Mouse (Mus musculus): ENCODE results near the gene Arhgap23.

Gene Arhgap23

DNA sequence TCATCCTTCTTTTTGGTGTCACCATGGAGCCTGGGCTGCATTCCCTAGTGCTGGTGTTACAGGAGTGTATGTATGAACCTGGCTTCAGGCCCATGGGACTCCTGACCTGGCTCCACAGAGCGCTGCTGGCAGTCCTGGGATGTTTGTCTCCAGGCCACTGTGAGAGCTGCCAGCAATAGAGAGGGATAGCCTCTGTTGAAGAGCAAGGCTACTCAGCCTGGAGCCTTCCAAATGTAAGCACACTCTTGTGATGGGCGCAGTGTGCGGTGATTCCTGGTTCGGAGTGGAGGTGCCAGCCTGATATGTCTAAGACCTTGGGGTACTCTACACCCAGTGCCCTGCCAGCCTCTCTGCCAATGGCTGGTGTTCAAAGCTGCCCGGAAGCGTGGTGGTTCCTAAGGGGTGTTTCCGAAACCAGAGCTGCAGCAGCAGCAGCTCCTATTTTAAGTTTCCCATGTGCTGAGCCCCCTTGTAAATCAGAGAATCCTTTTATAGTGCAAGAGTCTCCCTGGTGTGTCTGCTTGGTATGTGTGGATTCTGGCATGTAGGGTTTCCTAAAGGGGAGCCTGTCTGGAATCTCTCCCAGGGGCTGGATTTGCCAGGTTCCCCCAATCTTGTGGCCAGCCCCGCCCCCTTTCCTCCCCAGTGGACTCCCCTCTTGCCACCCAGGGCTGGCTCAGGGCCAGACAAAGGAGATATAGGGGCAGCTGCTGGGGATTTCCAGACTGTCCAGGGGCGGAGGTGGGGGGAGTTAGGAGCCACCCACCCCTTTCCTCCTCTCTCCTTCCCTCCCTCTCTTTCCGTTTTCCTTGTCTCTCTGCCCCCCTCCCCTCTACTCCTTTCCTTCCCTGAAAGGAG lies 9.0 kb upstream of the Arhgap23 start:
- DNase-seq (ENCODE audit: low spot score), result peak; percentile 73

DNA sequence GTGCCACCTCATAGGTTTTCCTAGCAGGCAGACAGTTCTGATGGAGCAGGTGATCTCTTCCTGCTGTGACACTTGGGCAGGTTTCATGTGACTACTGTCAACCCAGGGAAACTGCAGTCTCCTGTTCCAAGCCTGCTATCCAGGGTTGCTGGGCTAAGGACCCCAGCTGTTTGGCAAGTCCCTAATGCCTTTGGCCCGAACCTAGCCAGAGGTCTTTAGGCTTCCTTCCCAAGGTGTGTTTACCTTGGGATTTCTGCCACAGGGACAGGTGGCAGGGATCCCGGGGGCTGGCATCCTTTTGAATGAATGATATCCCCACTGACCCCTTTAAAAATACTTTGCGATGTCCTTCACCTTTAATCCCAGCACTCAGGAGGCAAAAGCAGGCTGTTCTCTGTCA lies 7.9 kb upstream of the Arhgap23 start:
- no peak for DNase-seq (ENCODE audit: low spot score)

DNA sequence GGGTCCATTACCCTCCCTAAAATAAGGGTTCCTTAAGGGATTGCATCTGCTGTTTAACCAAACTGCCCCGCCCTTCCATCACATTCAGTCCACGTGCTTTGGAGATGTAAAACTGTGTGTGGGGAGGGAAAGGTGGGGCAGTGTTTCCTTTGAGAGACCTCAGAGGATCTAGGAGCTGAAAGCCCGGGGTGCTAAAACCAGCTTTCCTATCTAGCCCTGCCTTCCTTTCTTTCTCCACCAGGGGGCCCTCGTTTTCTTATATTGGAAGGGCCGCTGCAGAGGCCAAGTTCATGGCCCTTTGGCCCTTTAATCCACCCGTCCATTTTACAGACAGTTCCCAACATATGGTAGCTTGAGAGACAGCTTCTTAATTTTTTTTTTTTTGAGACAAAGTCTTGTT lies 7.2 kb upstream of the Arhgap23 start:
- peak; percentile 84 for DNase-seq (ENCODE audit: low spot score)

DNA sequence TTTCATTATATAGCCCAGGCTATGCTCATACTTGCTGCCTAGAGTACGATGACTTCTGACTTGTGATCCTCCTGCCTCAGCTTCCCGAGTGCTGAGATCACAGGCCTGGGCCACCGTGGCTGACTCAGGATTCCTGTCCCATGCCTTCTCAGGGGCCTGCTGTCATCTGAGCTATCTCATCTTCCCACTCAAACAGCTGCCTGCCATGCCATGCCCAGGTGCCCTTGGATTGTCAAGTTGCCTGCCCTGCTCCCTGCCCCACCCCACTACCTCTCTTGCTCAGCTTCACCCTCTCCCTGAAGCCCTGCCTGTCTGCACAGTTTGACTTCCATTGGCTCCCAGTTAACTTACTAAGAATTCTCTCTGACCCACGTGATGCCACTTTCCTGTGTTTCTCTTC lies 4.4 kb upstream of the Arhgap23 start:
- DNase-seq (ENCODE audit: low spot score), result no peak

DNA sequence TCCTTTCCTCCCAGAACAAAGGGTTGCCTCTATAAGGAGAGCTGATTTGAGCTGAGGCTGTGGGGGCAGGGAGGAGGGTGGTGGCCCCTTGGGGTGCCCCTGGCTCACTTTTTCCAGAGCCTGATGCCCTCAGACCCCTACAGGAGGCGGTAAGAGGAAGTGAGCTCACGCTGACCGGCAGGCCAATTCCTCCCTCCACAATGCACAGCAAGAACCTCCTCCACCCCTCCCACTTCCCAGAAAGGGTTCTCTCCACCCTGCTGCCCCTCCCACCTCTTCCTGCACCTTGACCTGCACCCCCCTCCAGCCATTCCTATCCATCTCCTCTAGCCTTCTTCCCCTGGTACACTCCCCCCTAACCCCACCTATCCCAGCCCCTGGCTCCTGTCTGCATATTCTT lies 3.2 kb upstream of the Arhgap23 start:
- no peak for DNase-seq (ENCODE audit: low spot score)

DNA sequence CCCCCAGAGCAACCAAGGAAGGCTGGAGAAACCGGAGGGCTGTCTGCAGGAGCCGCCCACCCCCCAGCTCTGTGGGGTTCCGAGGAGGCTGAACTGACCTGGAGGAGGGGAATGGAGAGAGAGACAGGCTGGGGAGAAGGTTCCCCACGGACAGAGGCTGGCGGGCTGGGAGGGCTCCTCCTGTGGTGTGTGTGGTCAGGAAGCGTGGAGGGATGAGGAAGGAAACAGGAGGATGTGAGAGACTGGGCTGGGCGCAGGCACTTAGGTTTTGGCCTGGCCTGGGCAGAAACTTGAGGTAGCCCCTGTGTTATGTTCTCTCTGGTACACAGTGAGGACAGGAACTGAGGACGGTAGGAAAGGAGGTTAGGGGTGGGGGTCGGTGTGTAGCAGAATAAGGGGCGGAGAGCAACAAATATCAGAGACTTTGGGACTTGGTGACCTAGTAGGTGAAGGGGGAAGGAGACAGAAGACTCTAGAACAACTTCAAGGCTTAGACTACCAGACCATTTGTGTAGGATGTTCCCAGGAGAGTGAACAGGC lies 2.5 kb upstream of the Arhgap23 start:
- no peak for DNase-seq (ENCODE audit: low spot score)

DNA sequence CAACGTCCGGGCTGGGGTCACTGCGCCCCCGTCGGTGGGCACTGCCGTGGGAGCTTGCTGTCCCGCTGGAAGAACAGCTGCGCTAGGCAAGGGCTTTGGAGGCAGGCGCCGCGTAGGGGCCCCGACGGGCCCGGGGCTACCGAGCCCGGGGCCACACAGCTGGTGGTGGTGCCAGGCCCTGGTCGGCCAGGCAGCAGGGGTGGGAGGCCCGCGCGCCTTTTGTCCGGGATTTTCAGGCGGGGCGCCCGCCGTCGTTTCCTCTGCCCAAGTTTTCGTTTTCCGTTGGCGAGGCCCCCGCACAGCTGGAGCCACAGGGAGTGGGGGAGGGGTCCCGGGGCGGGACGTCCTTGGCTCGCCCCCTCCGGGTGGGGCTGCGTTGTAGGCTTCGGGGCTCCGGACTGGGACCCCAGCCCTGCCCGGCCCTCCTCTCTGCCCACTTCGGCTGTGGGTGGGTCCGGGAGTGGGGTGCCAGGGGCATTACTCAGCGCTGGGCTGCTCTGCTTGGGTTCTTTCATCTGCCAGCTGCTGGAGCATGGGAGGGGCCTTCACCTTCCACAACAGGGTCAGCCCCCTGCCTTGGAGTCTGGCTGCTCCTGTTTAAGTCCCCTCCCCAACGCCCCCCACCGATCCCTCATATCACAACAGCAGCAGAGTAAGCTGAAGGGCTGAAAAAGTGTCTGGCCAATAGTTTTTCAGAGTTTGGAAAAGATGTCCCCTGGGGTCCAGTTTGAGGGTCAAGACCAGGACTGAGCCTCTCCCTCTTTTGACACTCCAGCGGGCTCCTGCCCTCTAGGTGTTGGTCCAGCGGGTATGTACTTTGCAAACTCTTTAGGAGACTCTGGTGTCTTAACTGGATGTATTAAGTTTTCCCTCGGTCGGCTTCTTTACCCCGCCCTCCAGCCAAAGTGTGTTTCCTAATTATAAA lies 641 bp downstream of the Arhgap23 start:
- no peak for DNase-seq (ENCODE audit: low spot score)

DNA sequence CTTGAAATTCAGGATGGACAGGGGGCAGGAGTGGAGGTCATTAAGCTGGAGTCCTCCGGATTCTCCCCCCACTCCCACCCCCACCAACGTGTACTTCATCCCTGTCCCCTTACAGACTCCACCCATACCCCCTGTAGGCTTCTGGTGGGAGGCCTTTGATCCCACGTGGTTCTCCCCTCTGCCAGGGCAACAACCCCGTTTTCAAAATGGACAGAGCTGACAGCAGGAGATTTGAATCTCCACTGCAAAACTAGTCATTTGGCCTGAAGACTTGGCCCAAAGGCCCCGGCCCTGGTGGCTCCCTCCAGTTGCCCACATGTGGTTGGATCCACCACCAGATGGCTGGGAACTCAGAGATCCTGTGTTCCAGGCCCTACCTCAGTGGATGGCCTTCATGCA lies 1.3 kb downstream of the Arhgap23 start:
- no peak for DNase-seq (ENCODE audit: low spot score)

DNA sequence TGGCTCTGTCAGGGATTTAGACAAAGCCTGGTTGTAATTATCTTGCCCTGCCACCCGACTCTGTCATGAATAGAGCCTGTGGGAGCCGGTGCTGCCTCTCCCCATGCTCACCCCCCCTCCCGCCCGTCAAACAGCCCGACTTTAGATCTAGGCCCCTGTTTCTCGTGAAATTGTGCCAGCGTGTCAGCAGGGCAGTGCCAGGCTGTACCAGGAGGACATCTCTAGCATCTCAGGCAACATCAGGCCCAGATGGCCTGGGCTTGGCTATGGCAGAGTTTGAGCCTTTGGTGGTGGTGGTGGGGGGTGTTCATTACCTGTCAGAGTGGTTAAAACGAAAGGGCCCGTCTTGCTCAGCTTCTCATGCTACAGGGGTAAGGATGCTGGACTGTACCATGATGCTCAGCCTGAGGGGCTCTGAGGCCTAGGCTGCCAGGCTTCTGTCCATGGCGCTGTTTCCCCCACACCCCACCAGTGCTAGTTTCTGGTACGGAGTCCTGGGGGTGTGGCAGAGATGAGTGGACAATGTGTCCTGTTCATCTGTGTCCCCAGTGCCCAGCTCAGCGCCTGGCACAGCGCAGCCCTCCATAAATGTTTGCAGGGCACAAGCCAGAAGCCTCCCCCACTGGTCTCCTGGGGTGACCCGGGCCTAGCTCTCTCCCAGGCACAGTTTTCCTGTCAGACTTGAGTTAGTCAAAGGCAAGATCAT lies 3.7 kb downstream of the Arhgap23 start:
- DNase-seq (ENCODE audit: low spot score), result no peak

DNA sequence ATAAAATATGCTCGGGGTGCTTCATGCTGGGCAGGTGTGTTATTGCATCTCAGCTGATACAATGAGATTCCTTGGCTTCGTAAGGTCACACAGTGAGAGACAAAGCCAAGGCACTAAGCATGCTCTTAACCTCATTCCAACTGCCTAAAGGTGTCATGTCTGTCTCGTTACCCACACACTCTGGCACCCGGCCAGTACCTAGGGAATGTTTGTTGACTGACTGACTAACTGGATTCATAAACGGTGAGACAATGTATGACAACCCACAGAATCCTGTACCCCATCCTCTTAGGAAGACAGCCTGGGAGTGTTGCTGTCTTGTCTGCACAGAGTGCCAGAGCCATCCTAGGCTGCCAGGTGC lies 4.2 kb downstream of the Arhgap23 start:
- no peak for DNase-seq (ENCODE audit: low spot score)

DNA sequence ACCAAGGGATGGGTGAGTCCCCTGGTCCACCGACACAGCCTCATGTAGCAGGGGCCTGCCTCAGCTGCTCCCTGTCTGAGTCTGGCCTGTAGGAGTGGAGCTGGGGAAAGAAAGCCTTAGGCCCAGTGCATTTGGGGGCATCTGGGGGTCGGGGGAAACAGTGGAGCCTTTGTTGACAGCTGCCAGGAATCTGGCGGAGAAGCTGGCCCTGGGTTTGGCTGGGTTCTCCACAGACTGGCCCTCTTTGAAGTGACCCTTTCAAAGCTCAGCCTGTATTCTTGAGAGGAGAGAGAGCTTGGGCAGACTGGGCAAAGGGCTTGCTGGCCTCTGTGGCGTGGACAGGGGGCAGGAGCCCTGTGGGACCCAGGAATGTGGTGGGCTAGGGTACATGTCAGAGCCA lies 7.2 kb downstream of the Arhgap23 start:
- DNase-seq (ENCODE audit: low spot score), result no peak

DNA sequence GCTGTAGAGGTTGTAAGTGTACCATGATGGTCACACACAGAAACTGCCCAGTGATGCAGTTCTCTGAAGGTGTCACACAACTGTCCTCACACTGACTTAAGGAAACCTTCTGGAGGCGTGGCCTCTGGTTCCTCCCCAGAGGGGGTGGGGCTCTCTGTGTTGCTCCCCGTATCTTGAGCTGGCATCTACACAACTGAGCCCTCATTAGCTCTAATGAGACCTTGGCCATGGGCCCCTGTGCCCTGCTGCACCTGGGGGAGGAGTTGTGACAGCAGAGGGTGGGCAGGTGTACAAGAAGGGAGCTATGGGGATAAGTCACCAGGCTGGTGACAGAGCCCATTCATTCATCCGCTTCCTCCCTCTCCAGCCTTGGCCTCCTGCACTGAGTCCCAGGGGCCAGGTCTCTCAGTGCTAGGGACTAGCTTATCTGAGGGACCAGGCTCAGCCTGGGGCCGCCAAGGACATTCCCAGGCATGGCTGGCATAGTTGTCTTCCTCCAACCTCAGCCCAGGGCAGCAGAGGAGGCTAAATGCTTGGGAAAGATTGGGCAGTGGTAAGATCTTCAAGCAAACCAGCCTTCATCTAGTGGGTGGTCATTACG lies 8.9 kb downstream of the Arhgap23 start:
- no peak for DNase-seq (ENCODE audit: low spot score)

DNA sequence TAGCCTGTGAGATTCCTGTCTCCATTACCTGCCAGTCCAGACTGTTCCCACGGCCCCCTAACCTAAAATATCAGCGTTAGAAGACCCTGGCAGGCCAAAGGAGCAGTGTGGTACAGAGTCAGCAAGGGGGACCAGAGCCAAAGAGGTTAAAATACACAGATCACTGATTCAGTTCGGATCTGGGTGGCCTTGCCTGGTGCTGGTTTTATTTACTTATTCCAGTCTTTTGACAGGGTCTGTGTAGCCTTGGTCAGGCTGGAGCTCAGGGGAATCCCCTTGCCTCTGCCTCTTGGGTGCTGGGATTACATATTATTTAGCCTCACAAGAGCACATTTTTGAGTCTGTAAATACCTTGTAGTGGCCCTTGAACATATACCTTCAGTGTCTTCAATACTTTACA lies 9.5 kb downstream of the Arhgap23 start:
- DNase-seq (ENCODE audit: low spot score), result no peak

DNA sequence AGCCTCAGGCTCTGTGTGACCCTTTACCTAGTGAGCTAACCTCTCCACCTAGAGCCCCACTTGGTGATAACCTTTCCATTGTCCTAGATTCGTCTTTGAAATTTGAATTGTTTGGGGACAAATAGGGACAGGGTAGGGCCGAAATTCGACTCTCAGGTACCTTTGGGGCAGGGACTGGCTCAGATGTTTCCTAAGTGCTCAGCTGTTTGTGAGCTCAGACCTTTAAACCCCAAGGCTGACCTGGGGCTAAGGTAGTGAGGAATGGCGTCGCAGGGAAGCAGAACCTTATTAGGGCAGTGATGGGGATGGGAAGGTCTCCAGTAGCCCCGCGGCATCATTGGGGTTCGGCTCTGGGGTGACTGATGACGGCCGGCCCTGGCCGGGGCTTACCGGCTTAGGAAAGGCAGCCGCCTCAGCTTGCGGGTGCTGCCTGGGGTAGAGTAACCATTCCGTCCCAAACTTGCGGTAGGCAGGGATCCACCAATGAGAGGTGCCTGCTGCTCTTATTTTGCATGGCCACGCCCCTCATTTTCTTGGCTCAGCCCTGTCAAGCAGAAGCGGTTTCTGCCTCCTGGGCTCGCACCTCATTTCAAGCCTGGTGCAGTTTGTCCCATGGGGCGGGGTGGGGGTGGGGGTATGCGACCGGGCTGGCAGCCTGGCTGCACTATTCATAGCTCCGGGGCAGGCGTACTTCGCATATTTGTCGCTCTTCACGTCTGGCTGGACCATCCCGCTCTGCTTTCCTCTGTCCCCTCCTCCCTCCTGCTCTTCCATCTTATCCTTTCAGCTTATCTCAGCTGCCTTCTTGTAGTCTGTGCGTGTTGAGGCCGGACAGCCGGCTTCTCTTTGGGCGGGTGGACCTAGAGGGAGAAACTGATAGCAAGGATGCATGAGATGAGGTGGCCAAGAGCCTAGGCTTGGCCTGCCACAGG lies 12.7 kb downstream of the Arhgap23 start:
- DNase-seq (ENCODE audit: low spot score), result peak; percentile 90

DNA sequence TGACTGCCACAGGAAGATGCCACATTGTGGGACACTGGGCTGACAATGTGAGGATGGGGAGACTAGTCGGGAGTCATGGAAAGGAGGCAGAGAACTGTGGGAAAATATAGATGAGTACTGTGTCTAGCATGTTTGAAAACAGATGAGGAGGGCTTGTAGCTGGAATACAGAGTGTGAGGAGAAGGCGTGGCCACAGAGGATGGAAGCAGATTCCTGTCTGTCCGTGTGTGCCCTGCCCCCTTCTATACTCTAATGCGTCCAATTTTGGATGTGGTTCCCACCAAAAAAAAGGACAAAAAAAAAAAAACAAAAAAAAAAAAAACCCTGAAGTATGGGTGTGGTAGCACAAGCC lies 13.4 kb downstream of the Arhgap23 start:
- DNase-seq (ENCODE audit: low spot score), result no peak

DNA sequence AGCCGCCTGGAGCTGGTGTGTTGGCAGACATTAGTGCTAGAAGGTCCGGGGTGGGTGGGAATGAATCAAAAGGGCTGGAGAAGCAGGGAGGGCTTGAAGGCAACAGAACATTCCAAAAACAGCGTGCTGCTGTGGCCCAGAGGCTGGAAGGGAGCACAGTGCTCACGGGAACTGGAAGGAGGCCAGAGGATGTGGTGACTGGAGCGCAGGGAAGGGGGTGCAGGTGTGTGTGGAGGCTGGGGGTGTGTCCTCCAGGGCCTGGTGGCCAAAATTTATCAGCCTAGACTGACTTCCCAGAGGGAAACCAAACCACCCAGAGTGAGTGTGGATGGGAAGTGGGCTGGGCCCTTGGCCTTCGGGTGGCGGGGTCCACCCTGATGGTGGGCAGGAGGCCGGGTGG lies 14.3 kb downstream of the Arhgap23 start:
- DNase-seq (ENCODE audit: low spot score), result peak; percentile 44

DNA sequence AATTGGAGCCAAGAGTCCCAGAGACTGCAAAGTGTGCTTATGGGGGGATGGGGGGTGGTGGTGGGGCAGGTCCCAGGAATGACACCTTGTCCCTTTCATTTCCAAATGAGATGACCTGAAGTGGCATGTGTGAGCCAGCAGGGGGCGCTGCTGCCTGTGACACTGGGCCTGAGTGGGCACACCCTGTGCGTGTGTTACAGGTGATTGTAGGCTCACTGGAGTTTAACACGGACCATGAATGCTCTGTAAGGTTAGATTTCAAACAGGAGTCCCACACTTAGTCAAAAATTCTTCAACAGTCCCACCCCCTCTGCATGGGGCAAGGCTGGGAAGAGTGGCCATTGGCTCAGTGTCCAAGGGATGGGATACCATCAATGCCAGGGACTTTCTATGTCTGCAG lies 16.7 kb downstream of the Arhgap23 start:
- DNase-seq (ENCODE audit: low spot score), result peak; percentile 53

DNA sequence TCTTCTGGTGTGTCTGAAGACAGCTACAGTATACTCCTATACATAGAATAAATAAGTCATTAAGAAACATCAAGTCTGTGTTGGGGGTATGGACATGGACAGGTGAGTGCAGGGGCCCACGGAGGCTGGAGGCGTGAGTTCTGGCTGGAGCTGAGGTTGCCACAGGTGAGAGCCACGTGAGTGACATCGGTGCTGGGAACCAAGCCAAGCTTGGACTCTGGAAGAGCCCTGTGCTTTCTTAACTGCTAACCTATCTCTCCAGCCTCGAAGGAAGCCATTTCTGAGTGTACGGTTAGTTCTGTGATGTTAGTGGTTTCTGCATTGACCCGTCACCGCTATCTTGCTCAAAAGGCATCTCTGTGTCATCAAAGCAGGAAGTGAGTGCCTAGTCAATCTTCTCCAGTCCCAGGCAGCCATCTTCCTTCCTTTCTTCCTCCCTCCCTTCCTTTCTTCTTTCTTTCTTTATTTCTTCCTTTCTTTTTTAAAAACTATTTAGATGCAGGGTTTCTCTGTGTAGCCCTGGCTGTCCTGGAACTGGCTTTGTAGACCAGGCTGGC lies 17.7 kb downstream of the Arhgap23 start:
- no peak for DNase-seq (ENCODE audit: low spot score)

DNA sequence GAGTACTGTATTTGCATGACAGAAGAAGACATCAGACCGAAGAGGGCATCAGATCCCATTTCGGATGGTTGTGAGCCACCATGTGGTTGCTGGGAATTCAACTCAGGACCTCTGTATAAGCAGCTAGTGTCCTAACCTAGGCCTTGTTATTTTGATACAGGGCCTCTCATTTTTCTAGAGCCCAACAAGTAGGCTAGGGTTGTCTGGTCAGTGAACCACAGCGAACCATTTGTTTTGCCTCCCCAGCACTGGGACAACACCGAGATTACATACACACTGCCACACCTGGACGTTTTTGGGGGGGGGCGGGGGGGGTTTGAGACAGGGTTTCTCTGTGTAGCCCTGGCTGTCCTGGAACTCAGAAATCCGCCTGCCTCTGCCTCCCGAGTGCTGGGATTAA lies 18.8 kb downstream of the Arhgap23 start:
- DNase-seq (ENCODE audit: low spot score), result no peak

DNA sequence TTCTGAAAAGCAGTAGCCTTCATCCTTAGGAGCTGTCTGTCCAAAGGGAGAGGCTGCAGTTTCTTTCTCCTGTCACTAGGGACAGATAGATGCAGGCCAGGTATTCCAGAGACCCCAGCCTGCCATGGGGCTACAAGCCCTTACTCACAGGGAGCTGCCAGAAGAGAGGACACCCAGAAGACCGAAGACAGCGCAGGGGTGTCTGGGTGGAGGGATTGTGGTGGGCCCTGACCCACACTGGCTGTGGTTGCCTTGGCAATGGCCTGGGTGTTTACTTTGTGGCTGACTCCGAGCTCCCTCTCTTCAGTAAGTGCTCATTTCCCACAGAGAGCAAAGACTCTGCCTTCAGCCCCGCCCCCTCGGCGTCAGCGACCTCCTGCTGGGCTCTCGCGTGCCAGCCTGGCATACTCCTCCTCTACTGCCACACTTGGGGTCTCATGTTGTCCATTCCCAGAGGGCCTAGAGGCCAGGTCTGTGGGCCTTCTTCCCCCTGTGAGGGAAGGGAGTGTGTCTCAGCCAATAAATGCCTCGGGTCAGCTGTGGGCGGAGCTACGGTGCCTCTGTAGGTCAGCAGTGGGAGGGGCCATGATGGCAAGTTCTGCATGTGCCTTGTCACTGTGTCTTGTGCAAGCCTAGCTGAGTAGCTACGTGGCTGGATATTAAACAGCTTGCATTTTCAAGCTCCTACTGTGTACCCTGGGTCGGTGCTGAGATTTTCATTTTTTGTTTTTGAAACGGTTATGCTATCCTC lies 19.5 kb downstream of the Arhgap23 start:
- peak; percentile 88 for DNase-seq (ENCODE audit: low spot score)

Data from MN1 (cell line).